Mouse (Mus musculus): ENCODE results near the gene Pex16. TPM values are rescaled to one million over a fixed set of nuclear protein-coding genes. Genes with fewer than 3 reads are reported as not detected.

Gene Pex16
- polyA plus RNA-seq, 1 experiment from 2014 or later, result 39.7 TPM

DNA sequence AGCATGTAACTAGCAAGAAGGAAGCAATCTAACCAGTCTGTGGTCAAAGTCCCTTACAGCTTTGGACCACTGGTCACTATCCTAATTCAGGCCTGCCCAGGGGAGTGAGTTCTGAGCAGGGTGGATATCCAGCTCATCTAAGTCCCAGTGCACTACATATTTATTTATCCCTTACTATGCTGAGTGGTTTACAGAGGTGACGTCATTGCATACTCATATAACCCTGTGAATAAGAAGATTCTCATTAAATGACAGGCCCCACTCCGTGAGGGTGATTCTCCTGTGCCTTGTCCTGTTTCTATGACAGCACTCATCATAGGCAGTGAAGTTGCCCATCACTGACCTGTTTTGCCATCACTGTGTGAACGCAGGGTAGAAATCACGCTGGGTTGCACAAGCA, 50.9 kb downstream of the Pex16 start:
- H3K4me2 ChIP-seq, result no peak overlapping the region
- H3K36me3 ChIP-seq, result peaks cover 44% of the 10 kb centered on the region
- H3K27ac ChIP-seq (replicated peaks), result peak overlapping the region; percentile 84
- peaks cover 75% of the 10 kb centered on the region for H3K4me1 ChIP-seq
- no peaks in the 10 kb centered on the region for H3K27me3 ChIP-seq (replicated peaks)
- no peak overlapping the region for H3K4me3 ChIP-seq (replicated peaks)
- no peaks in the 10 kb centered on the region for H3K9me3 ChIP-seq (replicated peaks)
- ATAC-seq (ENCODE audit: low FRiP score), result no peak
- WGBS, result 66% methylated on average over 4 of the region's 4 CpGs
- H3K9ac ChIP-seq (replicated peaks), result no peak overlapping the region

DNA sequence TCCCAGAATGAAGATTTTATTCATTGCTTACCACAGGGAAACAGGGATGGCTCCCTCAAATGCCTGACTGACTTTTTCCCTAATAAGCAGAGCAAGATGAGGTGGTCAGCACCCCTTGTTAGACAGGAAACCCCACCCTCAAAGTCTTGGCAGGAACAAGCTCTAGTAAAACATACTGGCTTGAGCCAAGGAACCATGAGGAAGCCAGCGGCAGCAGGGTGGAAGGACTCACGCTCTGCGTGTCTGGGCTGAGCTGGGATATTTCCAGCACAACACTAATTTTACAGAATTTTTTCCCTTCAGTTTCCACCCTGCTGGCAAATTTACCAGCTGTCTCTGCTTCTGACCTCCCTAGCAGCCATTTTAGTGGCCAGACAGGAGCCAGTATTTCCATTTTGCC, 52.0 kb downstream of the Pex16 start:
- no peak overlapping the region for H3K4me2 ChIP-seq
- 63% methylated on average over 3 of the region's 3 CpGs for WGBS
- peaks cover 86% of the 10 kb centered on the region for H3K4me1 ChIP-seq
- no peak for ATAC-seq (ENCODE audit: low FRiP score)
- peak overlapping the region; percentile 84 for H3K27ac ChIP-seq (replicated peaks)
- peaks cover 33% of the 10 kb centered on the region for H3K36me3 ChIP-seq
- no peak overlapping the region for H3K4me3 ChIP-seq (replicated peaks)
- H3K27me3 ChIP-seq (replicated peaks), result no peaks in the 10 kb centered on the region
- no peaks in the 10 kb centered on the region for H3K9me3 ChIP-seq (replicated peaks)
- 0 out of 2 replicates have a peak overlapping the region, but pooled peaks have one; percentile 5 for H3K9ac ChIP-seq (replicated peaks)

- Histone ChIP-seq H3K9ac (replicated peaks) (no peak overlapping the region), H3K4me1 (peaks cover 94% of the 10 kb centered on the region), H3K4me2 (no peak overlapping the region), H3K4me3 (replicated peaks) (no peak overlapping the region), H3K27ac (replicated peaks) (peak overlapping the region; percentile 84), H3K9me3 (replicated peaks) (no peaks in the 10 kb centered on the region), H3K27me3 (replicated peaks) (no peaks in the 10 kb centered on the region), H3K36me3 (peaks cover 18% of the 10 kb centered on the region)
- no peak for ATAC-seq (ENCODE audit: low FRiP score)
- 65% methylated on average over 6 of the region's 6 CpGs for WGBS
Observed at GRCm38 (mm10) chr2:92427882-92428281, 53.4 kb downstream of the Pex16 start.

DNA sequence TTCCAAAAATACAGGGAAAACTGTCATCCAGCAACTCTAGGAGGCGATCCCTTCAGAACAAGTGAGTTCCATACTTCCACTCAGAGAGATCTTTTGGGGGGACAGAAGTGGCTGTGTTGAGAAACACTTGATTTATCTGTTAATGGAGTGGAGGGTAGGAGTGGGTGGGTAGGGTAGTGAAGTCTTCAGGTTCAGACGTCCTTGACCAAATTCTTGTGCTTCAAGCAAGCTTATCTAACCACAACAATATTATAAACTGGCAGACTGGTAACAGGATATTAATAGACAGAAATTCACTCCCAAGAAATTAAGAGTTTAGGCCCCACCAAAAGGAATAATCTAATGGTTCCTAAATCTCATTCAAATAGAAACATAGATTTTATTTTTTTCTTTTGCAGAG, 55.6 kb downstream of the Pex16 start:
- no peak for ATAC-seq (ENCODE audit: low FRiP score)
- Histone ChIP-seq H3K4me3 (replicated peaks) (no peak overlapping the region), H3K9me3 (replicated peaks) (no peaks in the 10 kb centered on the region), H3K27me3 (replicated peaks) (no peaks in the 10 kb centered on the region), H3K9ac (replicated peaks) (no peak overlapping the region), H3K27ac (replicated peaks) (peak overlapping the region; percentile 88; the same call in 1 of the 2 replicates), H3K4me1 (peaks cover 89% of the 10 kb centered on the region), H3K4me2 (no peak overlapping the region), H3K36me3 (0 out of 2 replicates have a peak, but pooled peaks cover 4% of the 10 kb centered on the region)
- 86% methylated on average over 2 of the region's 2 CpGs for WGBS

Small RNA genes within 50 kb of the gene (microRNA-seq; reads per million reads assigned to microRNA genes)
- not detected for gene Mir7000

Other genes with a start within 250 kb of the Pex16 start
- gene Large2, start 193 bp downstream of the Pex16 start, polyA plus RNA-seq (2015; fragmentation: Nextera tagmentation; extraction: Ambion mirVana), result 0.95 and 2.5 TPM in 2 replicates
- gene 1700029I15Rik, start 7.9 kb downstream of the Pex16 start, polyA plus RNA-seq (2015; fragmentation: Nextera tagmentation; extraction: Ambion mirVana), result 7.1 and 8.0 TPM in 2 replicates
- 134 and 169 TPM in 2 replicates for gene Mapk8ip1, start 26.6 kb downstream of the Pex16 start, polyA plus RNA-seq (2015; fragmentation: Nextera tagmentation; extraction: Ambion mirVana)
- gene Cry2, start 59.4 kb downstream of the Pex16 start, polyA plus RNA-seq (2015; fragmentation: Nextera tagmentation; extraction: Ambion mirVana), result 43.0 and 46.0 TPM in 2 replicates
- 16.6 and 22.1 TPM in 2 replicates for gene Slc35c1, start 85.9 kb downstream of the Pex16 start, polyA plus RNA-seq (2015; fragmentation: Nextera tagmentation; extraction: Ambion mirVana)
- gene Chst1, start 225.0 kb downstream of the Pex16 start, polyA plus RNA-seq (2015; fragmentation: Nextera tagmentation; extraction: Ambion mirVana), result 24.0 and 25.2 TPM in 2 replicates